Mouse (Mus musculus): ENCODE results near the gene Ankrd53. TPM values are rescaled to one million over a fixed set of nuclear protein-coding genes. Genes with fewer than 3 reads are reported as not detected.

The Ankrd53 gene
- polyA plus RNA-seq, 1 experiment from 2014 or later, result 0.13 TPM

DNA sequence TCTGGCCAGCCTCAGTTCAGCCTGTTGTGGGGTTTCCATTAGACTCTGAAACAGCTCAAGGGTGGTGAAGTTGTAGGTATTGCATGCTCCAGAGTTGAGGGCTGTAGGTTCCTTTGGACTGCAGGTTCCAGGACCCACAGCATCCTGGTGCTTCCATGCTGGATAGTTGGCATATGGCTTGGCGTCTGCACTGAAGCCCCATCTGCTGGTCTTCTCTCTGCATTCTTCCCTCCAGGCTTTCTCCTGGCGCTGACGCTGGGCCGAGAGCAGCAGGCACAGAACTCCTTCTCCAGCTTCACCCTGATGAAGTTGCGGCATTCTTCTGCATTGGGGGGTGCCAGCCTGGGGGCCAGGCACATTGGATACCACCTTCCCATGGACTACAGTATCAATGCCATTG, 39.6 kb downstream of the Ankrd53 start:
- no peaks in the 10 kb centered on the region for H3K9me3 ChIP-seq (replicated peaks)
- ATAC-seq, result no peak
- H3K27me3 ChIP-seq, result no peaks in the 10 kb centered on the region
- H3K9ac ChIP-seq, result no peak overlapping the region
- no peak overlapping the region for H3K4me2 ChIP-seq
- no peak overlapping the region for H3K27ac ChIP-seq
- H3K4me1 ChIP-seq, result no peaks in the 10 kb centered on the region
- H3K36me3 ChIP-seq (ENCODE audit: poor library complexity, severe bottlenecking), result peaks cover 69% of the 10 kb centered on the region
- WGBS, result 94% methylated on average over 5 of the region's 5 CpGs
- no peak overlapping the region for H3K4me3 ChIP-seq

DNA sequence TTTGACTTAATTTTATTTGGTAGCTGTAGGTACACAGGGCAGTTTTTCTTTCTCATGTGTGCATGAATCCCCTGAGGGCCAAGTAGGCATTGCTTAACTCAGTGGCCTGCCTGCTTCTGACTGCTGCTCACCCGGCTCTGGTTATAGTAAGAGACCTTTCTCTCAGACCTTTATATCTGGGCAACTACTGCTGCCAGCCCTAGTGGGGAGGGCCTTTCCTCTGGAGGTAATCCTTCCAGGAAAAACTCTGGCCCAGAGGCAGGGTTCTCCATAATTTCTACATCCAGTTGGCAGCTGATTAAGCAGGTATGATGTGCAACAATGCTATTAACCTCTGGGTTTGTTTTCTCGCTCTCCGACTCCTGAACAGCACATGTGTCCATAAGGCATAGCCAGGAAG, 40.4 kb downstream of the Ankrd53 start:
- Histone ChIP-seq H3K9ac (no peak overlapping the region), H3K27me3 (no peaks in the 10 kb centered on the region), H3K4me1 (no peaks in the 10 kb centered on the region), H3K4me3 (no peak overlapping the region), H3K36me3 (ENCODE audit: poor library complexity, severe bottlenecking) (peaks cover 75% of the 10 kb centered on the region), H3K27ac (no peak overlapping the region), H3K9me3 (replicated peaks) (no peaks in the 10 kb centered on the region), H3K4me2 (no peak overlapping the region)
- no peak for ATAC-seq
- 90% methylated on average over 3 of the region's 3 CpGs for WGBS

GRCm38 (mm10) chr6:83815801-83816200, 53.4 kb downstream of the Ankrd53 start:
- 95% methylated on average over 3 of the region's 3 CpGs for WGBS
- Histone ChIP-seq H3K4me3 (no peak overlapping the region), H3K27me3 (no peaks in the 10 kb centered on the region)

More at GRCm38 (mm10) chr6:83815801-83816200, 53.4 kb downstream of the Ankrd53 start:
- Histone ChIP-seq H3K9me3 (replicated peaks) (peaks cover 6% of the 10 kb centered on the region; the same call in 1 of the 2 replicates), H3K4me2 (no peak overlapping the region), H3K9ac (no peak overlapping the region), H3K4me1 (peaks cover 15% of the 10 kb centered on the region), H3K27ac (no peak overlapping the region), H3K36me3 (ENCODE audit: poor library complexity, severe bottlenecking) (peaks cover 40% of the 10 kb centered on the region)
- no peak for ATAC-seq

Other genes starting within 250 kb of the Ankrd53 start
- 0.31 and 2.2 TPM in 2 replicates for gene Actg2, start 226.4 kb upstream of the Ankrd53 start, polyA plus RNA-seq (2015; fragmentation: Nextera tagmentation; extraction: Ambion mirVana)
- gene Stambp, start 189.9 kb upstream of the Ankrd53 start, polyA plus RNA-seq (2015; fragmentation: Nextera tagmentation; extraction: Ambion mirVana), result 37.2 and 40.0 TPM in 2 replicates
- gene Clec4f, start 106.5 kb upstream of the Ankrd53 start, polyA plus RNA-seq (2015; fragmentation: Nextera tagmentation; extraction: Ambion mirVana), result not detected in 2 replicates
- gene Cd207, start 84.8 kb upstream of the Ankrd53 start, polyA plus RNA-seq (2015; fragmentation: Nextera tagmentation; extraction: Ambion mirVana), result not detected in 2 replicates
- gene Vax2, start 51.4 kb upstream of the Ankrd53 start, polyA plus RNA-seq (2015; fragmentation: Nextera tagmentation; extraction: Ambion mirVana), result 0.19 TPM in 1 of 2 replicates, not detected in the other
- gene Atp6v1b1, start 19.7 kb upstream of the Ankrd53 start, polyA plus RNA-seq (2015; fragmentation: Nextera tagmentation; extraction: Ambion mirVana), result 0.19 TPM in 1 of 2 replicates, not detected in the other
- 66.0 and 77.5 TPM in 2 replicates for gene Tex261, start 13.2 kb downstream of the Ankrd53 start, polyA plus RNA-seq (2015; fragmentation: Nextera tagmentation; extraction: Ambion mirVana)
- 64.9 and 72.8 TPM in 2 replicates for gene Nagk, start 32.3 kb downstream of the Ankrd53 start, polyA plus RNA-seq (2015; fragmentation: Nextera tagmentation; extraction: Ambion mirVana)
- gene Paip2b, start 69.1 kb downstream of the Ankrd53 start, polyA plus RNA-seq (2015; fragmentation: Nextera tagmentation; extraction: Ambion mirVana), result 30.0 and 39.5 TPM in 2 replicates
- 93.6 and 95.6 TPM in 2 replicates for gene Zfp638, start 104.5 kb downstream of the Ankrd53 start, polyA plus RNA-seq (2015; fragmentation: Nextera tagmentation; extraction: Ambion mirVana)
- gene Dysf, start 245.9 kb downstream of the Ankrd53 start, polyA plus RNA-seq (2015; fragmentation: Nextera tagmentation; extraction: Ambion mirVana), result 1.3 and 2.1 TPM in 2 replicates